ENCODE assay signal across 14 mouse cellular contexts in genomic region chr6:39526797-39527196, GRCm38 (mm10). TPM values are rescaled to one million over a fixed set of nuclear protein-coding genes. Genes with fewer than 3 reads are reported as not detected.
DNase-seq lines count a peak whose midpoint lies in the region; ATAC-seq and TF ChIP-seq lines count a peak whose summit lies in the region.
"Had no signal": no experiment of that assay in that cellular context is flagged by ENCODE, and none has a peak within 500 bp of the region (broad histone marks: within the 10 kb centered on the region; RNA-seq: fewer than 3 reads in every experiment).

No protein-coding gene starts in this region.

- peak overlapping the region; percentile 83 for H3K27ac ChIP-seq in hindbrain, embryonic 14.5 days
- no peak overlapping the region; the same call in 1 of the 2 replicates for H3K27ac ChIP-seq in hindbrain, embryonic 16.5 days (ENCODE audit: low read depth, low read length)
- H3K27ac ChIP-seq in neural tube, embryonic 15.5 days (replicated peaks) = peak overlapping the region; percentile 81; the same call in 1 of the 2 replicates
- H3K27ac ChIP-seq in bone marrow macrophage, adult 2 months (ENCODE audit: insufficient read depth, low read depth, low read length) = peak overlapping the region; percentile 99
- 0 out of 2 replicates have a peak overlapping the region, but pooled peaks have one; percentile 67 for H3K27ac ChIP-seq in olfactory bulb, adult 2 months (ENCODE audit: insufficient read depth, low read depth, low read length)
- no peak overlapping the region for H3K27ac ChIP-seq in forebrain, embryonic 16.5 days (ENCODE audit: low read length)
- H3K27ac ChIP-seq: kidney, embryonic 15.5 days; liver, embryonic 14.5 days; stomach, embryonic 15.5 days had no signal

- H3K9me3 ChIP-seq in hindbrain, embryonic 14.5 days (ENCODE audit: control insufficient read depth, low read length) = no peaks in the 10 kb centered on the region
- no peaks in the 10 kb centered on the region for H3K9me3 ChIP-seq in hindbrain, embryonic 16.5 days (ENCODE audit: control insufficient read depth, low read length)
- H3K9me3 ChIP-seq in neural tube, embryonic 15.5 days (replicated peaks) = no peaks in the 10 kb centered on the region
- H3K9me3 ChIP-seq in forebrain, embryonic 16.5 days (ENCODE audit: control insufficient read depth, low read length) = no peaks in the 10 kb centered on the region
- H3K9me3 ChIP-seq: kidney, embryonic 15.5 days; stomach, embryonic 15.5 days had no signal

- 72% methylated on average over 8 of the region's 10 CpGs for WGBS in hindbrain, embryonic 14.5 days
- WGBS in hindbrain, embryonic 16.5 days = 55% methylated on average over 8 of the region's 10 CpGs
- WGBS in neural tube, embryonic 15.5 days = 72% methylated on average over 9 of the region's 10 CpGs
- 64% methylated on average over 10 of the region's 10 CpGs for WGBS in olfactory bulb, adult 2 months
- 82% methylated on average over 9 of the region's 10 CpGs for WGBS in forebrain, embryonic 16.5 days

- no peak for TF ChIP-seq POLR2A in bone marrow macrophage, adult 2 months (IDR thresholded peaks at IDR 0.05; ENCODE audit: borderline replicate concordance, low read depth, low read length)
- TF ChIP-seq POLR2A in olfactory bulb, adult 2 months (IDR thresholded peaks at IDR 0.05; ENCODE audit: insufficient read depth, low read depth, low read length) = no peak

- no peak for TF ChIP-seq CTCF in bone marrow macrophage, adult 2 months (IDR thresholded peaks at IDR 0.05; ENCODE audit: low read depth, low read length)
- TF ChIP-seq CTCF in olfactory bulb, adult 2 months (IDR thresholded peaks at IDR 0.05; ENCODE audit: insufficient read depth, low read depth, low read length) = no peak

- H3K9ac ChIP-seq in hindbrain, embryonic 14.5 days = no peak overlapping the region
- no peak overlapping the region for H3K9ac ChIP-seq in hindbrain, embryonic 16.5 days (ENCODE audit: low read depth, low read length)
- no peak overlapping the region for H3K9ac ChIP-seq in neural tube, embryonic 15.5 days (replicated peaks)
- H3K9ac ChIP-seq in forebrain, embryonic 16.5 days (replicated peaks; ENCODE audit: low read depth, low read length) = no peak overlapping the region
- H3K9ac ChIP-seq: kidney, embryonic 15.5 days; liver, embryonic 14.5 days; stomach, embryonic 15.5 days had no signal

- H3K4me2 ChIP-seq in hindbrain, embryonic 14.5 days (replicated peaks) = no peak overlapping the region
- H3K4me2 ChIP-seq in hindbrain, embryonic 16.5 days (ENCODE audit: low read length) = no peak overlapping the region
- no peak overlapping the region for H3K4me2 ChIP-seq in neural tube, embryonic 15.5 days
- no peak overlapping the region for H3K4me2 ChIP-seq in forebrain, embryonic 16.5 days (ENCODE audit: low read length)
- H3K4me2 ChIP-seq: kidney, embryonic 15.5 days; midbrain, embryonic 11.5 days; stomach, embryonic 15.5 days had no signal

- H3K36me3 ChIP-seq in hindbrain, embryonic 14.5 days (replicated peaks; ENCODE audit: control insufficient read depth, insufficient read depth) = peaks cover 16% of the 10 kb centered on the region
- peaks cover 8% of the 10 kb centered on the region for H3K36me3 ChIP-seq in hindbrain, embryonic 16.5 days (ENCODE audit: control insufficient read depth, insufficient read depth, low read length)
- H3K36me3 ChIP-seq in neural tube, embryonic 15.5 days = peaks cover 16% of the 10 kb centered on the region
- peaks cover 11% of the 10 kb centered on the region; the same call in 1 of the 2 replicates for H3K36me3 ChIP-seq in forebrain, embryonic 16.5 days (ENCODE audit: control insufficient read depth, insufficient read depth)
- H3K36me3 ChIP-seq: stomach, embryonic 15.5 days had no signal

- H3K4me1 ChIP-seq in hindbrain, embryonic 14.5 days (replicated peaks; ENCODE audit: control insufficient read depth, insufficient read depth, low read length) = peaks cover 25% of the 10 kb centered on the region
- peaks cover 18% of the 10 kb centered on the region; the same call in 1 of the 2 replicates for H3K4me1 ChIP-seq in hindbrain, embryonic 16.5 days (ENCODE audit: control insufficient read depth, insufficient read depth, low read depth, low read length)
- H3K4me1 ChIP-seq in neural tube, embryonic 15.5 days = peaks cover 26% of the 10 kb centered on the region
- peaks cover 27% of the 10 kb centered on the region for H3K4me1 ChIP-seq in bone marrow macrophage, adult 2 months (ENCODE audit: control insufficient read depth, insufficient read depth, low read length)
- H3K4me1 ChIP-seq in olfactory bulb, adult 2 months (ENCODE audit: control insufficient read depth, insufficient read depth, low read length) = peaks cover 17% of the 10 kb centered on the region
- H3K4me1 ChIP-seq in forebrain, embryonic 16.5 days (replicated peaks; ENCODE audit: control insufficient read depth, insufficient read depth, low read length) = peaks cover 20% of the 10 kb centered on the region

- no peak for ATAC-seq in hindbrain, embryonic 14.5 days (ENCODE audit: low FRiP score)
- no peak for ATAC-seq in hindbrain, embryonic 16.5 days
- no peak for ATAC-seq in neural tube, embryonic 15.5 days (ENCODE audit: low FRiP score)
- ATAC-seq in forebrain, embryonic 16.5 days = no peak
- no peak for ATAC-seq in erythroblast, adult 5-6 weeks (replicated peaks; ENCODE audit: low FRiP score, poor library complexity, severe bottlenecking)

- no peak overlapping the region for H3K4me3 ChIP-seq in hindbrain, embryonic 14.5 days (replicated peaks; ENCODE audit: low read length)
- H3K4me3 ChIP-seq in hindbrain, embryonic 16.5 days (ENCODE audit: low read length) = no peak overlapping the region
- H3K4me3 ChIP-seq in neural tube, embryonic 15.5 days (replicated peaks) = no peak overlapping the region
- peak overlapping the region; percentile 62 for H3K4me3 ChIP-seq in bone marrow macrophage, adult 2 months (ENCODE audit: insufficient read depth, low read length)
- no peak overlapping the region for H3K4me3 ChIP-seq in olfactory bulb, adult 2 months (ENCODE audit: insufficient read depth, low read depth, low read length)
- H3K4me3 ChIP-seq in forebrain, embryonic 16.5 days (replicated peaks; ENCODE audit: low read length) = no peak overlapping the region
- H3K4me3 ChIP-seq: kidney, embryonic 15.5 days; stomach, embryonic 15.5 days had no signal

- no peak for DNase-seq in hindbrain, embryonic 14.5 days (ENCODE audit: low spot score)
- no peak for DNase-seq in neural tube, embryonic 10.5 days (ENCODE audit: extremely low spot score, low spot score)
- DNase-seq: thymus, postnatal 25 days had no signal

- H3K27me3 ChIP-seq in hindbrain, embryonic 14.5 days (ENCODE audit: control insufficient read depth, insufficient read depth, low read length) = no peaks in the 10 kb centered on the region
- H3K27me3 ChIP-seq in hindbrain, embryonic 16.5 days (replicated peaks; ENCODE audit: control insufficient read depth, insufficient read depth, low read length) = no peaks in the 10 kb centered on the region
- no peaks in the 10 kb centered on the region for H3K27me3 ChIP-seq in neural tube, embryonic 15.5 days (replicated peaks)
- no peaks in the 10 kb centered on the region for H3K27me3 ChIP-seq in forebrain, embryonic 16.5 days (replicated peaks; ENCODE audit: control insufficient read depth, insufficient read depth, low read length)
- H3K27me3 ChIP-seq: kidney, embryonic 15.5 days; stomach, embryonic 15.5 days had no signal

RNA-seq across cellular contexts. Expression of gene Dennd2a, which starts 30.9 kb away (rescaled TPM):
- 19.1 and 21.8 TPM in 2 replicates for polyA plus RNA-seq in hindbrain, embryonic 14.5 days (2014; fragmentation: Nextera tagmentation; extraction: Ambion mirVana)
- polyA plus RNA-seq in hindbrain, embryonic 16.5 days (2015; fragmentation: Nextera tagmentation; extraction: Ambion mirVana) = 12.8 and 17.6 TPM in 2 replicates
- polyA plus RNA-seq in neural tube, embryonic 15.5 days (2015; fragmentation: Nextera tagmentation; extraction: Ambion mirVana) = 14.8 and 15.0 TPM in 2 replicates
- 4.3 and 5.0 TPM in 2 replicates for polyA plus RNA-seq in bone marrow macrophage, adult 2 months (2012; ENCODE audit: insufficient read depth, insufficient read length, missing spikeins)
- not detected in 2 replicates for polyA plus RNA-seq in olfactory bulb, adult 2 months (2012; ENCODE audit: insufficient read depth, insufficient read length, low replicate concordance, missing spikeins)
- 12.0 and 13.1 TPM in 2 replicates for polyA plus RNA-seq in forebrain, embryonic 16.5 days (2015; fragmentation: Nextera tagmentation; extraction: Ambion mirVana)
- total RNA-seq in erythroblast, adult 5-6 weeks (2015; ENCODE audit: low replicate concordance) = 1.3 TPM in 1 of 2 replicates, not detected in the other
- total RNA-seq in erythroblast, adult 5-6 weeks (2017; ENCODE audit: low replicate concordance) = 0.43 and 0.70 TPM in 2 replicates

RNA-seq across cellular contexts. Expression of gene Adck2, which starts 46.9 kb away (rescaled TPM):
- 37.5 and 38.0 TPM in 2 replicates for polyA plus RNA-seq in hindbrain, embryonic 14.5 days (2014; fragmentation: Nextera tagmentation; extraction: Ambion mirVana)
- polyA plus RNA-seq in hindbrain, embryonic 16.5 days (2015; fragmentation: Nextera tagmentation; extraction: Ambion mirVana) = 42.6 and 47.9 TPM in 2 replicates
- 44.8 and 45.3 TPM in 2 replicates for polyA plus RNA-seq in neural tube, embryonic 15.5 days (2015; fragmentation: Nextera tagmentation; extraction: Ambion mirVana)
- 17.1 and 21.2 TPM in 2 replicates for polyA plus RNA-seq in bone marrow macrophage, adult 2 months (2012; ENCODE audit: insufficient read depth, insufficient read length, missing spikeins)
- polyA plus RNA-seq in olfactory bulb, adult 2 months (2012; ENCODE audit: insufficient read depth, insufficient read length, low replicate concordance, missing spikeins) = not detected in 2 replicates
- 50.3 and 50.5 TPM in 2 replicates for polyA plus RNA-seq in forebrain, embryonic 16.5 days (2015; fragmentation: Nextera tagmentation; extraction: Ambion mirVana)
- 0.38 and 4.4 TPM in 2 replicates for total RNA-seq in erythroblast, adult 5-6 weeks (2015; ENCODE audit: low replicate concordance)
- 0.56 and 5.9 TPM in 2 replicates for total RNA-seq in erythroblast, adult 5-6 weeks (2017; ENCODE audit: low replicate concordance)

RNA-seq across cellular contexts. Expression of gene Gm42420, which starts 58.8 kb away (rescaled TPM):
- 1.9 TPM in 1 of 2 replicates, not detected in the other for polyA plus RNA-seq in hindbrain, embryonic 14.5 days (2014; fragmentation: Nextera tagmentation; extraction: Ambion mirVana)
- 1.6 and 1.9 TPM in 2 replicates for polyA plus RNA-seq in hindbrain, embryonic 16.5 days (2015; fragmentation: Nextera tagmentation; extraction: Ambion mirVana)
- 2.0 and 3.5 TPM in 2 replicates for polyA plus RNA-seq in neural tube, embryonic 15.5 days (2015; fragmentation: Nextera tagmentation; extraction: Ambion mirVana)
- polyA plus RNA-seq in bone marrow macrophage, adult 2 months (2012; ENCODE audit: insufficient read depth, insufficient read length, missing spikeins) = not detected in 2 replicates
- polyA plus RNA-seq in olfactory bulb, adult 2 months (2012; ENCODE audit: insufficient read depth, insufficient read length, low replicate concordance, missing spikeins) = not detected in 2 replicates
- not detected in 2 replicates for polyA plus RNA-seq in forebrain, embryonic 16.5 days (2015; fragmentation: Nextera tagmentation; extraction: Ambion mirVana)
- 5.2 and 6.7 TPM in 2 replicates for total RNA-seq in erythroblast, adult 5-6 weeks (2015; ENCODE audit: low replicate concordance)
- 2.1 TPM in 1 of 2 replicates, not detected in the other for total RNA-seq in erythroblast, adult 5-6 weeks (2017; ENCODE audit: low replicate concordance)
- total RNA-seq: layer of hippocampus, postnatal 10 days had no signal
- polyA plus RNA-seq: kidney, embryonic 15.5 days had no signal

Comparison
In these comparisons a context has a peak if more than half of its experiments do, and no peak if none do; other contexts are left out.
1. H3K27ac ChIP-seq: peak in hindbrain, embryonic 14.5 days (single experiment), neural tube, embryonic 15.5 days (single experiment), bone marrow macrophage, adult 2 months (single experiment) and olfactory bulb, adult 2 months (single experiment); none in hindbrain, embryonic 16.5 days (single experiment) and forebrain, embryonic 16.5 days (single experiment).
2. RNA of gene Adck2, which starts 46.9 kb away (polyA plus RNA-seq): 50.3 to 50.5 TPM in forebrain, embryonic 16.5 days, 44.8 to 45.3 TPM in neural tube, embryonic 15.5 days, 42.6 to 47.9 TPM in hindbrain, embryonic 16.5 days, 37.5 to 38.0 TPM in hindbrain, embryonic 14.5 days and 17.1 to 21.2 TPM in bone marrow macrophage, adult 2 months; not detected in olfactory bulb, adult 2 months; every median in the first group is over 10 times any median in the second.